Mouse (Mus musculus) c-Kit-positive CD71-positive TER-119-positive erythroid progenitor cells, embryonic 14.5 days (primary cell): ENCODE data around the gene Habp2.
"Not testable (repeated sequence)": the region's sequence is repeated elsewhere in the genome, so short reads cannot be mapped to it uniquely, and the experiment has no call there.

Source experiments
- DNase-seq: peaks from one replicate; pipeline ENCODE4 v3.0.0-alpha.2; 2013; ENCODE audit warnings: low spot score

Gene Habp2

DNA sequence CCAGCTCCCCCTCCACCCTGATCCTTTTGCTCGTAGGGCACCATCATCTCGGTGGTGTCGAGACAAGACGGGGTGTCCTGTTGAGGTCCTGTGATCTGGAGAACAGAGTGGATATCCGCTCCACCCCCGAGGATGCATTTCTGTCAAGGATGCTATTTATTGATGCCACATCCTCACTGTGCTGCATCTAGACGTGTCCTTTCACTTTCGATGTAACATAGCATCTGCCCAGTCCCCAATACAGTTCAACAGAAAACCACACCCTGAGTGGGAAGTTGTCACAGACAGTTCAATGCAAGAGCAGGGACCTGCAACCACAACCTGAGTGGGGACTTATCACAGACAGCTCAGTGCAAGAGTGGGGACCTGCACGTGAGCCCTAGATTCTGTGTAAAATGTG lies 9.7 kb downstream of the Habp2 start:
- DNase-seq, result no peak

DNA sequence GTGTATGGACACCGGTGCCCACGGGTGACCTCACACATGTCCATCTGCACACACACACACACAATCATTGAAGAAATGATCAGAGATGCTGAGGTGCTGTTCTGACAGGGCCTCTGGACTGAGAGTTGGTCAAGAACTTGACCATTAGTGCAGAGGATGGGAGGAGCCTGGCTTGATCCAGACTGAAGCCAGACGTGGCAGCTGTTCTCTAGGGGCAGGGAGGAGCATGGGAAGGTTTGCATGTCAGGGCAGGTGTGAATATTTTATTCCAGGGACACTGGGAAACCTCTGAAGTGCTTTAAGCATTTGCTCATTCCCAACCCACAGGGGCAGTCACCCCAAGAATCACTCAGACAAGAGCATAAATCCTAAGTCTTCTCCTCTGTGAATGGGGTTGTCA lies 10.3 kb downstream of the Habp2 start:
- DNase-seq, result no peak

DNA sequence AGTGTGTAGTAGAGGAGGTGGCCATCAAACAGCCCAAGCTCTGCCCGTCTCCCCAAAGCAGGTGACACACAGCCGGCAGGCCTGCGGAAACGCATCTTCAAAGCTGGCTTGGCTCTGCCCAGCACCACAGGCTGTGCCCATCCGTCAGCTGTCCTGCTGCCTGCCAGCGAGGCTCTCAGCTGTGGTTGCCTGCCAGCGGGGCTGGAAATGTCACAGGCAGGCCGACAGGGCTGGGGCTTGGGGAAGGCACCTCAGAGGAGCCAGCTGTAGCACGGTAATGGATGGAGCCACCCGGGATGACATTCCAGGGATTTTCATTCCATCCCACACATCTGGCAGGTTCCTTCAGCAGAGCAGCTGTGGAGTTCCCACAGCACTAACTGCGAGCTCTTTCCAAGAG lies 13.9 kb downstream of the Habp2 start:
- no peak for DNase-seq

DNA sequence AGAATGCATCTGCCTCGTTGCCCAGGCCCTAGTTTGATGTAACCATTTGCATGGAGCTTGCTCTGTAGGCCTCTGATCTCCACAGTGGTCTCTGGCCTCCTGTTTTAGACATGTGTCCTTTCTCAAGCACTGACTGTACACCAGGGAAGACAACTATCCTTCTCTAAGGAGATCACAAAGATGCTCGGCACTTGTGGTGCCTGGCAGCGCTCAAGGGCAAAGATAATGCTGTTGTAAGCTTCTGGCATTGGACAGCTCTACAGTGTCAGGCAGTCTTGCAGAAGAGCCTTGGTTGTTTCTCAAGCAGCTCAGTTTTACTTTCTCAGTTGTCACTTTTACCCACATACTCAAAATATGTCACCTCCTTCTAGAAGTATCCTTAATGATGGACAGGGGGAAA lies 29.6 kb downstream of the Habp2 start:
- DNase-seq, result no peak

DNA sequence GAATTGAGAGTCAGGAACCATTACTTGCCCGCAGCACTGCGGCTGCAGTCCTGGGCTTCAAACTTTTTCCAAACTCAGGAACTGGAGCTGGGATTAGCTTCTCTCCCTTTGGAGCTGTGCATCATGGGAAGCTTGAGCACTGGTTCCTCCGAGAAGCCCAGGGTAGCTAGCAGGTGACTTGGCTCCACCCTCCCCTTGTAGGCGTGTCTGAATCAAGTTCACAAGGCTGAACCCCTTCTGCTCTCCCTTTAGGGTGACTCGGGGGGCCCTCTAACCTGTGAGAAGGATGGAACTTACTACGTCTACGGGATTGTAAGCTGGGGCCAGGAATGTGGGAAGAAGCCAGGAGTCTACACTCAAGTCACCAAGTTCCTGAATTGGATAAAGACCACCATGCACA lies 32.3 kb downstream of the Habp2 start:
- peak; percentile 10 for DNase-seq

DNA sequence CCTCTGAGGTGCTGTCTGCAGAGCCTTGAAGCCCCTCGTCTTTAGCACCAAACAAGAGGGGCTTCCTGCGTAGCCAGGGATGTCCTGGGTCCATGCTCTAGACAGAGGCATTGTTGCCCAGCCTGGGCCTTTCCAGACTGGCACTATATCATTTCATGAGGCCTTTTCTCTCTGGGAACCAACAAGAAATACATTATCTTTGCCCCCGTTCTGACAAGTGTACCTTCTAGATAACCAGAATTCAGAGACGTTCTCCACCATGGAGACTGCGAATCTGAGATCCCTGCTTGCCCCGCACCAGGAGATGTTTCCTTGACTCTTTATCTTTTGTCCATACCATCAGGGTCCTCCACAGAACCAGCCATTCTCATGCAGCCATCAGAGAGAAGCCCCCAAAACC lies 32.7 kb downstream of the Habp2 start:
- peak; percentile 16 for DNase-seq

DNA sequence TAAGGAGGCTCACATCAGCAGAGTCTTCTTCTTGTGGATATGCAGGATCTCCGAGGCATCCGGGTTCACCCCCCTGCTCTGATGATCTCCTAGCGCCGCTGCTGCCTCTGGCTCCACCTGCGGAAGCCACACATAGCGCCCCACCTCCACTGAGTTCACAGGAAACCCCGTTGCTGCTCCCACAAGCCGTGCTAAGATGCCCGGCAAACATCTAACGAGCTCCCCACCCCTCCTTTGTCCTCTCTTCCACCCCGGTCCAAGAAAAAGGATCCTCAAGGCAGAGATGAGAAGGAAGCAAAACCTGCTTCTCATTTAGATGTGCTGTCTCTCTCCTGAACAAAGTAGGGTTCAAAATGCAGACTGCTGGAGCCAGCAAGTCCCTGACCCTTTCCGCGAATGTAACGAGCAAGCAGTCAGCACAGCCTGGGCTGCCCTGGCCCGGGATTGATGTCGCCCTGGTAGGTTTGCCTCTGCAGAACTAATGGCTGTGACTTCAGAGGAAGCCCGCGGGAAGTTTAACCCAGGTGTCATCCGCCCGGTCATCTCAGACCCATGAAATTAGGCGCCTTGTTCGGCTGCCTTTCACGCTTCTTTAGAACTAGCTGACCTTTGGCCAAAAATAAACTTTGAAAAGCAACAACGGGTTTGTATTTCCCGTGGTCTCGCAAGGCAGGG lies 33.4 kb downstream of the Habp2 start:
- no peak for DNase-seq

DNA sequence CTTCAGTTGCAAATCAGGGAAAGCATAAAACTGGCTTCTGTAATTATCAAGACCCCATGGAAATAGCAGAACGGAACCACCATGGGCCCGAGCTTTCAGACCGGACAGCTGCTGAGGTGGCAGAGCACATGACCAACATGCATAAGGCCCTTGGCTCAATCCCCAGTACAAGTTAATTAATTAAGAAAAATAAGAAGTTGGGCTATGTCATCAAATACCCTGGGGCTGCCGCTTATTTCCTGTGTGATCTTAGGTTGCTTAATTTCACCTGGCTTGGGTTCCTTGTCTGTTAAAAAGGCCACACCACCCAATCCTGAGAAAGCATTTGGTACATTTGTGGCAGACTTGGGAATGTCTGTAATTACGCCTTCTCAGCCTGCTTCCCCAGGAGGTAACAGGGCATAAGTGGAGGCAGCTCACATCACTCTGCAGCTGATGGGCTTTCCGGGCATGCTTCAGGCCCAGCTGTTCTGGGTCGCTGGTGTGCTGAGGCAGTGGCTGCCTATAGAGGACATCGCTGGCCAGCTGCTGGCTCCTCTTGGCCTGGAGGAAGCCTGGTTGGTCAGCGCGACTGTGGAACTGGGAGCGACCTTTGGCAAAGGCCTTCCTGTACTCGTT lies 34.5 kb downstream of the Habp2 start:
- no peak for DNase-seq

DNA sequence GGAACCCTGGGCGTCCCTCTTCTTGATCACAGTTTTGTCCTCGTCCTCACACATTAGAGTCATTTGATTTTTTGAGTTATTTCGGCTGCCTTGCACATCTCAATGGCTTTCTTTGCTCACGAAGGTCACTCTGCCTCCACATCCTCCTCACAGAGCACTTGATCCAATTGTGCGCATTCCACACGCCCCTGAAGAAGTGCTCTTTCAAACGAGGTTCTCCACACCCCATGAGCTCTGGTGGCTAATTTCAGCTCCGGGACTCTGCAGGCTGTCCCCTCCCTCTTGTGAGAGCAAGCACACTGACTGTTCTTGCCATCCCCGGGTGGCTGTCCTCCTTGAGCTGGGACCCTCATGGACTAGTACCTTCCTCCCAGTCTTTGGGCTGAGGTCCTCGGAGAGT lies 38.7 kb downstream of the Habp2 start:
- DNase-seq, result no peak

DNA sequence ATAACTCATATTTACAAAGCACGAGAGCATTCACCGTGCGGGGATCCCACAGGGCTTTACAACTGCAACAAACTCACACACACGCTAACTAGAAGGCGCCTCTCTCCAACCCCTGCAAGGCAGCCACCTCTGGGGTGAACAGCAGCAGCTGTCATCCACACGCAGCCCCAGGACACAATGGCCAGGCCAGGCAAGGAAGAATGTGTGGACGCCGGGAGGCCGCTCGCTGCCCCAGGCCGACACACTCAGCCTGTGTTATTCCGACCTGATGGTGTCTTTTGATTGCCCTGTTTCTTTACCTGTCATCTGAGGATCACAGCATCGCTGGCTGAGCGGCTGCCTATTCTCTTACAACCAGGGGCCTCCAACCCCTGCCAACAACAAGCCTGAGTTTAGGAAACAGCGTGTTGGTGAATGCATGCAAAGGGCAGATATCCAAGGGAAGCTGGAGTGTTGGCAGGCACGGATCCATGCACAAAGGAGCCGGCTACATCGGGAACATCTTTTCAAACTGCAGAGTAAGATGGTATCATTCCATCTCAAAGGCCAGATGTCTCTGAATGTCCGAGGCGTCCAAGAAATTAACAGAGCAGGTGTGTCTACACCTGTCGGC lies 39.4 kb downstream of the Habp2 start:
- no peak for DNase-seq

DNA sequence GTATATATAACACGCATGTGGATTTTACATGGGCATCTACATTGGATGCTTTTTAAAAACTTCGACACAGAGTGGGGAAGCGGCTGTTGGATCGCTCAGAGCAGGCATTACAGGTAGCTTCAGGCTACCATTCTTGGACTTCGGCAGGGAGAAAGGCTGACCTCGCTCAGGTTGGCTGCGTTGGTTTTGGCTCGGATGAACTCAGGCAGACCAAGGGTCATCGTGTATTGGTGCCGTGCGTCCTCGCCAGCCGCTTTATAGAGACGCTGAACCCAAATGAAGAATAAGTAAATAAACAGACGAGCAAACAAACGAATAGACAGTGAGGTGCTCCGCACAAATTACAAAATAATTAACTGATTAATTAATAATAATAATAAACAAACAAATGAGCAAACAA lies 49.4 kb downstream of the Habp2 start:
- DNase-seq, result no peak

DNA sequence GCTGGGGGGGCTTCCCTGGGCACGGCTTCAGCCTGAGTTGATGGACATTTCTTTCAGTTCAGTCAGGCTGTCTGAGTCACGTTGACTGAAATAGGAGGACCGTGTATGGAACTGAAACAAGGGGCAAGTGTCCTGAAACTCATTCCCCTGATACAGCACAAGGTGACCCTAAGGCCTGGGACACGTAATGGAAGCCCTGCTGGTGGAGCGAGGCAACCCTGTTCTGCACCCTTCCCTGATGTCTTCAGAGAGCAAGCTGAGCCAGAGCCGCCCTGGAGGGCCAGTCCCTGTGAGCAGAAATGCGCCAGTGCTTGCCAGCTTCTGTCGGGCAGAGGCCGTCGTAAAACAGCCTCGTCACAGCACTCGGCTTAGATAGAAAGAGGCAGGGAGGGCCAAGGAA lies 49.9 kb downstream of the Habp2 start:
- no peak for DNase-seq

DNA sequence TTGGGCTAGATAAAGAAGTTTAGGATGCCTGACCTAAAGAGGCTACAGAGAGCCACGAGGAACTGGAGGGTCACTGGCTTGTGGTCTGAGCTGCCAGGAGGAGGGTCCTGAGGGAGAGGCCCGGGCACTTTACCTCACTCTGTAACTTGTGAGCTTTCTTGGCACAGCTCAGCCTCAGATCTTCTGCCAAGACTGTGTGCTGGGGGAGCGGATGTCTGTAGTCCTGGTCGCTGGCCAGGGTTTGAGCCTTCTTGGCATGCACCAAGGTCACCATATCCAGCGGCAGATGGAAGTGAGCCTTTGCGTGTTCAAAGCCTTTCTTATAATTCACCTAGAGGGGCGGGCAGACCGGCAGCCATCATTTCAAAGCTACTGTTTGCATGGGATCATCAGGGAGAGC lies 55.1 kb downstream of the Habp2 start:
- DNase-seq, result no peak

DNA sequence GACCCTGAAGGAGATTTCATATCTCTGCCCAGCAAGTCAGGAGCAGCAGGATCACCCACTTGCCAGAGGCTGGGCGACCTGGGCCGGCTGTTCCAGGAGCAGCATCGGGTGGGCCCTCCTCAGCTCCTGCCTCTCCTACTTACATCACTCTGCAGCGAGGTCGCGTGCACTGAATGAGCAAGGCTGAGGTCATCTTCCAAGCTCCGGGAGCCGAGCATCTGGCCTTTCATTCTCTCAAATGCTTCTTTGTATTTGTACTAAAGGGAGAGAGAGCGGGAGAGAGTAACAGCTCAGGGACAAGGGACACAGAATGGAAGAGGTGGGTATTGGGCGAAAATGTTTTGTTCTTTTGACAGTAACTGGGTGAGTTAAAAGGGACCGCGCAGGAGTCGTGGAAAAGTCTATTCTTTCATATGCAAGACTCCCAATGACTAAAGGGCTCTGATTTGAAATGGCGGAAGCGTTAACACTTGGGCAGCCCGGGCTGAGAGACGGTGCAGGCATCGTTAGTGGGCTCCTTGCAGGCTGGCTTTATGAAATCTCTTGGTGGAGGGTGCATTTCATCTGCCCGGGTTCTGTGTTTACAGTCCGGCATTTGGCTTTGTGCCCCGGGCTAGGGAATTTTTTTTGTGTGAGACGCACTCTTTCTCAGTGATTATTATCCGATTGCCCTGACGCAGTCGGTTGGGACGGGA lies 57.1 kb downstream of the Habp2 start:
- no peak for DNase-seq

DNA sequence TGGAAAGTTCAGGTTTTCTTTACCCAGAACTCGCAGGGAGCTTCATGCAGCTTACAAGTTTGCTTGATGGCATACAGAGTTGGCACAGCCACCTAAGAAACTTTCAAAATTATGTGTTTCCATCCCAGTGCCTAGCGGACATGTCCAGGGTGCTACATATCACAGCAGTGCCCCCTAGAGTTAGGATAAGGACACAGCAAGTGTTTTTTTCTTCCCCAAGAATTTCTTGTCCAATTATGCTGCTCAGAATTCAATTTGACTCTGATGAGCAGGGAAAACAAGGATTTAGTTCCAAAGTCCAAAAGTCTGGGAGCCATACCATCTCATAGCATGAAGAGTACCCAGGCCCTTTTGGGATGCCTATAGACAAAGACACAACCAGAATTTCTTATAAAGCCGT lies 59.1 kb downstream of the Habp2 start:
- DNase-seq, result peak; percentile 18

DNA sequence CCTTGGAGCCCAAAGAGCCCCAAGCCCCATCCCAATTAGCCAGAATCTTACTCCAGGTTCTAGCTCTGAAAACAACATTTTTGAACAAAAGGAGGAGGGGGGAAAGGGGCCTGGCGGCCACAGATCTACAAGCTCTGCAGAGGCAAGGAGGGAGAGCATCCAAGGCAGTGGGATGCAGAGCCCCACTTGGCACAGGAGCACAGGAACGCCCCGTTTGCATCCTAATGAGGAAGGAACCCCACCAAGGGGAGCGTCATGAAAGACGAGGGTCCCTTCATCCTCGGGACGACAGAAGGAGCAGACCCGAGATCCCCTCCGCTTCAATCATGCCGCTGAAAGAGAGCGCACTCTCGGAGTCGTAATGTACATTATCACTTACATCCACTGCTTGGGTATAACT lies 59.8 kb downstream of the Habp2 start:
- no peak for DNase-seq

DNA sequence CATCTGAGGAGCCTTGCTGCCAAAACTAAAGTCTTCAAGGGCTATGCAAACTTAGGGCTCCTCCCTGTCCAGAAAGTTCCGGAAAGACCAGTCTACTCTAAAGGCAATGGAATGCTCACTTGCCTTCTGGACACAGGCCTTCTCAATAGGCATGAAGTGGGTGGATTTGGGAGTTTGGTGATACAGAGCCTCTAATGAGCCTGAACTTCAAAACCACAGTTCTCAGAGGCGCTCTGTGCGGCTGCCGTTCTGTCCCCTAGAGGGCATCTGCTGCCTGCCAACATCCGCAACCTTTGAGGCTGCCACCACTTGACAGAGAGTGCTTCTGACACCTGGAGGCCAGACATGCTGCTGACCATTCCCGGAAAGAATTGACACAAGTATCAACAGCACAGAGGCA lies 62.4 kb downstream of the Habp2 start:
- DNase-seq, result no peak

DNA sequence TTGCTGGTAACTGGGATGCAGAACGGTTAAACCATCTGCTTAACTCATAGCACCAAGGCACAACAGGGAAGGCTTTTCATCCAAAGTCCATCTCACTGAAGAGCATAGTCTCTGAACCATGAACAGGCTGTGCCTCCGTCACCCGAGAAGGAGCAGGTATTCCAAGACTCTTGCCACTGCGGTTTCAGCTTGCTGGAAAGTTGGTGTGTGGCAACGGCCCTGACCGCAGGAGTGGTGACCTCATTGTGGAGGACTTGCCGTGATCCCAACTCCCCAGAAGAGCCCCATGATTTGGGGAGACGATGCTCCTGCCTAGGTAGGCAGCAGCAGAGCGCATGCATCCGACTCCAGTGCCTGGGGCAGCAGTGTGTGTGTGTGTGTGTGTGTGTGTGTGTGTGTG lies 66.8 kb downstream of the Habp2 start:
- no peak for DNase-seq

DNA sequence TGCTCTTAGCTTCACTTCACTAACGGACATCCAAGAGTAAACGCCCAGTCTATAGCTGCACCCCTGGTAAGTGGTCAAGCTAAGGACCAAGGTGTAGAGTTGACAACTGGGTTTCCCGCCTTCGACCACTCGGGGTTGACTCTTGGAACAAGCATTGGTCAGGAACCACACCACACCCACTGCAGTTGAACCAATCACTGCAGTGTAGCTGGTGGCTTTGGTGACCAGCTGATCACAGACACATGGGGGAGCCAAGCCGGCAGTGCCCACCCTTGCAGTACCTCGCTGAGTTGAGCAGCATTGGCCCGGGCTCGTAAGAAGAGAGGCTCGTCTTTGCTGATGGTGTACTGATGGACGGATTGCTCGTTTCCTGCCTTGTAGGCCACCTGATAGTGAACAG lies 68.3 kb downstream of the Habp2 start:
- DNase-seq, result no peak

DNA sequence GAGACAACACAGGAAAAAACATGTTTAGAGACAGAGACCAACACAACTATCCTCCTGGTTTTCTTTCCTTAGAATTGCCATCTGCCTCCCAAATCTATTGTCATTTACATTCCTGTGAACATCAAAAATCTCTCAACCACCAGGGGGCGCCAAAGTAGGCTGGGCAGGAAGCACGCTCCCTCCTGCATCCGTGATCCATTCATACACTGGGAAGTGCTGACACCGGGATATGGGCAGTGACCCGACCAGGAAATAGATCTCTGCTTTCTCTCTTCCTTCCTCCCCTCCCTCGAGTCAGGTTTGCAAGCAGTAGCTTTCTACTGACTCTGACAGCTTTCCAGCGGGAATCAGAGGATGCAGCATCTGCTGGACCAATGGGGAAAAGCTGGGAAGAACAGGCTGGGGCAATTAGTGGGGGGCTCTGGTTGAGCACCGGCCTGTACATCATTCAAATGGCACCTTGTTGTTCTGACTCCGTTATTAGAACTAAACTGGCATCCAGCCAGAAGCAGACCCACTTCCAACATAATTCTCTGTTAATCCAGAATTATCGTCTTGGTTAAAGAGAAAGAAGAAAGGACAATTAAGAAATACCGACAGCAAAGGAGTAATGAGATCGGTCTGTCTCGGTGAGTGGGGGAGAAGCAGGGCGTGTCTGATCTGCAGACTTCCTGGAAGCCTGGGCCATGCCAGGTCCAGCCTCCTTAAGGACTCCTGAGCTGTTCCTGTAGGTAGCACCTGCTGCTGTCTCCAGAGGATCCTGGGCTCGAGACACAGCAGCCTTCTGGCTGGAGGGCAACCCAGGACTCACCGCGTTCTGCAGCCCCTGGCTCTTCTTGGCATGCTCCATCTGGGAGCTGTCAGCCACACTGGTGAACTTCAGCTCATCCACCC lies 69.8 kb downstream of the Habp2 start:
- DNase-seq, result peak; percentile 61

DNA sequence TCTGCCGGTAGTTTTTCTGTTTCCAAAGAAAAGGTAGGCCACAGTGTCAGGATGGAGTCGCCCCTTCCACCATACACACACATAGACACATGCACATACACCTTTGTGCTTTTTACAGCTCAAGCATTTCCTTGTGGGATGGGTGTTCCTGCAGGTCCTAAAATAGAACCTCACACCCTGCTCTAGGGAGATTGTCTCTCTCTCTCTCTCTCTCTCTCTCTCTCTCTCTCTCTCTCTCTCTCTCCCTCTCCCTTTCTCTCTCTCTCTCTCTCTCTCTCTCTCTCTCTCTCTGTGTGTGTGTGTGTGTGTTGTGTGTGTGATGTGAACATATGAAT lies 70.4 kb downstream of the Habp2 start:
- DNase-seq, result not testable (repeated sequence)

DNA sequence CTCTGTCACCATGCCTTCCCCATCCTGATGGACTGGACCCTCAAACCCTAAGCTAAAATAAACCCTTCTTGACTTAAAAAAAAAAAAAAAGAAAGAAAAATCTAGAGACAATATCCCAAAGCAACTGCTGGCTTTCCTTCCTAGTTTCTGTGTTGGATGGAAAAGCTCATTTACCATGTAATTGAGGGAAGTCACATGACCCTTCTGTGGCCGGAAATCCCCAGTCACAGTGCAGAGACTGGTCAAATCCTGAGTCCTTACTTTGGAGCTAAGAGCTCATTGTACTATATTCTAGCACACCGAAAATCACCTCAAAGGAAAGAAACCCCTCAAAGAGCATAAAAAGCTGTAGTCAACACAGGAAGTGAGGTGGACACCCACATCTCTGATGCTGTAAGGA lies 72.0 kb downstream of the Habp2 start:
- DNase-seq, result no peak
